Mouse (Mus musculus) bone marrow macrophage, adult 2 months (primary cell): ENCODE measurements around the gene Slc28a1. TPM values are rescaled to one million over a fixed set of nuclear protein-coding genes. Genes with fewer than 3 reads are reported as not detected.
"Not testable (repeated sequence)": the region's sequence is repeated elsewhere in the genome, so short reads cannot be mapped to it uniquely, and the experiment has no call there.

ENCODE experiments used
- H3K27ac ChIP-seq: 2 replicates; pipeline ENCODE4 v1.5.1; 2012; ENCODE audit warnings: low read depth, low read length; ENCODE audit not compliant: insufficient read depth
- H3K4me1 ChIP-seq: 2 replicates; pipeline ENCODE4 v1.6.1; 2012; ENCODE audit warnings: low read length; ENCODE audit not compliant: control insufficient read depth, insufficient read depth
- H3K4me3 ChIP-seq: 2 replicates; pipeline ENCODE4 v1.5.1; 2012; ENCODE audit warnings: mild to moderate bottlenecking, low read length, moderate library complexity; ENCODE audit not compliant: insufficient read depth
- CTCF ChIP-seq: IDR thresholded peaks from 2 replicates; pipeline ENCODE4 v1.5.1; 2012; ENCODE audit warnings: low read depth, mild to moderate bottlenecking, low read length, moderate library complexity
- POLR2A ChIP-seq: IDR thresholded peaks from 2 replicates; pipeline ENCODE4 v1.6.1; 2012; ENCODE audit warnings: mild to moderate bottlenecking, low read depth, low read length, borderline replicate concordance
- polyA plus RNA-seq: library from polyadenylated mRNA; stranded (reverse); fragments of >200 nt; gene quantifications from 2 replicates; pipeline ENCODE4 v1.2.4, GENCODE M21; 2012; ENCODE audit not compliant: missing spikeins, insufficient read depth, insufficient read length

Slc28a1 gene
- polyA plus RNA-seq, 1 experiment: not detected

GRCm38 (mm10) chr7:81139671-81140404, 25.2 kb downstream of the Slc28a1 start:
- H3K4me1 ChIP-seq: peaks cover 6% of the 10 kb centered on the region
- no peak overlapping the region for H3K27ac ChIP-seq
- no peak for TF ChIP-seq CTCF
- TF ChIP-seq POLR2A: no peak
- H3K4me3 ChIP-seq: no peak overlapping the region

GRCm38 (mm10) chr7:81141541-81141940, 26.9 kb downstream of the Slc28a1 start:
- Histone ChIP-seq H3K27ac (no peak overlapping the region), H3K4me1 (no peaks in the 10 kb centered on the region), H3K4me3 (no peak overlapping the region)
- TF ChIP-seq POLR2A (no peak), CTCF (no peak)

- not testable (repeated sequence) for H3K27ac ChIP-seq, H3K4me1 ChIP-seq, H3K4me3 ChIP-seq
Measured at GRCm38 (mm10) chr7:81143056-81143455, 28.5 kb downstream of the Slc28a1 start.

GRCm38 (mm10) chr7:81149759-81150158, 35.2 kb downstream of the Slc28a1 start:
- TF ChIP-seq CTCF (no peak), POLR2A (no peak)
- H3K4me3 ChIP-seq: no peak overlapping the region
- no peak overlapping the region for H3K27ac ChIP-seq
- H3K4me1 ChIP-seq: peaks cover under 1% of the 10 kb centered on the region

- no peak overlapping the region for H3K4me3 ChIP-seq
- TF ChIP-seq CTCF (no peak), POLR2A (no peak)
- peaks cover 3% of the 10 kb centered on the region for H3K4me1 ChIP-seq
- no peak overlapping the region for H3K27ac ChIP-seq
Measured at GRCm38 (mm10) chr7:81151216-81151615, 36.6 kb downstream of the Slc28a1 start.

- Histone ChIP-seq H3K4me3 (no peak overlapping the region), H3K4me1 (peaks cover 3% of the 10 kb centered on the region), H3K27ac (no peak overlapping the region)
- no peak for TF ChIP-seq CTCF
- TF ChIP-seq POLR2A: no peak
Measured at GRCm38 (mm10) chr7:81152306-81152705, 37.7 kb downstream of the Slc28a1 start.

GRCm38 (mm10) chr7:81152826-81153225, 38.2 kb downstream of the Slc28a1 start:
- no peak overlapping the region for H3K27ac ChIP-seq
- peaks cover 3% of the 10 kb centered on the region for H3K4me1 ChIP-seq
- H3K4me3 ChIP-seq: no peak overlapping the region
- TF ChIP-seq CTCF (no peak), POLR2A (no peak)

- no peak overlapping the region for H3K27ac ChIP-seq
- TF ChIP-seq CTCF (no peak), POLR2A (no peak)
- H3K4me3 ChIP-seq: no peak overlapping the region
- H3K4me1 ChIP-seq: peaks cover 3% of the 10 kb centered on the region
Measured at GRCm38 (mm10) chr7:81153327-81153726, 38.7 kb downstream of the Slc28a1 start.

- not testable (repeated sequence) for H3K4me1 ChIP-seq, H3K4me3 ChIP-seq
Measured at GRCm38 (mm10) chr7:81154244-81154643, 39.6 kb downstream of the Slc28a1 start.

GRCm38 (mm10) chr7:81154960-81155359, 40.4 kb downstream of the Slc28a1 start:
- TF ChIP-seq CTCF (peak; percentile 77), POLR2A (no peak)
- Histone ChIP-seq H3K27ac (no peak overlapping the region), H3K4me3 (no peak overlapping the region), H3K4me1 (peaks cover 3% of the 10 kb centered on the region)

More at GRCm38 (mm10) chr7:81154244-81154643, 39.6 kb downstream of the Slc28a1 start:
- H3K27ac ChIP-seq: not testable (repeated sequence)

GRCm38 (mm10) chr7:81158933-81159332, 44.3 kb downstream of the Slc28a1 start:
- H3K27ac ChIP-seq: no peak overlapping the region
- H3K4me3 ChIP-seq: no peak overlapping the region
- no peak for TF ChIP-seq POLR2A
- TF ChIP-seq CTCF: no peak
- peaks cover 3% of the 10 kb centered on the region for H3K4me1 ChIP-seq
